Mouse (Mus musculus) right cerebral cortex, postnatal 36 days (tissue): ENCODE measurements around the gene Gm17018.
"Not testable (repeated sequence)": the region's sequence is repeated elsewhere in the genome, so short reads cannot be mapped to it uniquely, and the experiment has no call there.

Experiments
- DNase-seq, 2 experiments: peaks; one replicate each; pipeline ENCODE4 v3.0.0; 2022; ENCODE audit warnings: low spot score in 2 of 2, mixed read lengths in 1 of 2

The Gm17018 gene

DNA sequence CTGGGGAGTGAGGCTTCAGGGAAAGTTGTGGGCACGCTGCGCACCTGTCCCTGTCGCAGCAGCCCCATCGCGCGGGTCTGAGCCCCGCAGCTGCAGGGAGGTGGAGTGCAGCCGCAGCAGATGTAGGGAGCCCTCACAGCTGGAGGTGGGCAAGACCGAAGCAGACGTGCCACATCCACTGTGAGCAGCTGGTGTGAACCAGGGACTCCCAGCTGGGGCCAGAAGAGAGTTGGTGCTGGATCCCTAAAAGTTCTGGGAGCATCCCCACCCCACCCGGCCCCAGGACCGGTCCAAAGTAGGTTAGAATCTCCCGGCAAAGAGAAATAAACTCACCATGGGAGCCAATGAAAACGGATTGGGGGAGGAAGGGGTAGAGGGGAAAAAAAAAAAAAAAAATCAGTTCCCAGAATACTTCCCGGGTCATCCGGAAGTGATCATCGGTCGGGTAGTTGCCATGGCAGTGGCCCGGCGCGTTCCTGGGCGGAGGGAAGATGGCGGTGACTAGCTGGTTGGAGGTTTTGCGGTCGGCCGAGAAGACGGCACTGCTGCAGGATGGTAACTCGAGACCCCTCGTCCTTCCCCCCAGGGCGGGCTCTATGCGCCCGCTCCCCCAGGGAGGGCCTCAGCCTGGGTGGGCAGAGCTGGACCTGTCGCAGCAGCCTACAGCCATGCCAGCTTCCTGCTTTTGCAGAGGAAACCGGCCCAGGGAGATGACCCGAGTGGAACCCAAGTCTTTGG, at the start of gene Gm17018, which contains the start of gene Poll:
Gene Gm17018 (plus strand): TSS at position 463 of the 738 bp plus-strand sequence.
Gene Poll (minus strand): TSS at position 379 of the 738 bp plus-strand sequence.
- peak; percentile 73 to 82 for DNase-seq

DNA sequence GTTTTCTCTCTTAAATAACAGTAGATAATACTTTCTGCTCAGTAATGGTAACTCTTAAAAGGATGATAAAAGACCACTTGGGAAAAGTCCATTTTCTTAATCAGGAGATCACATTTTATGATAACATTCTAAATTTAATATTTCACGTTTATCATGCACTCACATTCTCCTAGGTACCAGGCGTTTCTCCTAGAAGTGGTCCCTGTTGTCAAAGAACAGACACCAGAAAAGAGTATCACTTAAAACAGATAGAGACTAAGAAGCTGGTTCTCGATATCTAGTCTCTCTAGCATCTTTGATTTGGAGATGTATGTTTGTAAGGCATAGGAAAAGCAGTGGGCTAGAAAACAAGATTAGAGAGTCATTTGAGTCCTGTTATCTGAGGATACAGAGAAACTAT, 49.7 kb upstream of the Gm17018 start:
- DNase-seq: no peak

DNA sequence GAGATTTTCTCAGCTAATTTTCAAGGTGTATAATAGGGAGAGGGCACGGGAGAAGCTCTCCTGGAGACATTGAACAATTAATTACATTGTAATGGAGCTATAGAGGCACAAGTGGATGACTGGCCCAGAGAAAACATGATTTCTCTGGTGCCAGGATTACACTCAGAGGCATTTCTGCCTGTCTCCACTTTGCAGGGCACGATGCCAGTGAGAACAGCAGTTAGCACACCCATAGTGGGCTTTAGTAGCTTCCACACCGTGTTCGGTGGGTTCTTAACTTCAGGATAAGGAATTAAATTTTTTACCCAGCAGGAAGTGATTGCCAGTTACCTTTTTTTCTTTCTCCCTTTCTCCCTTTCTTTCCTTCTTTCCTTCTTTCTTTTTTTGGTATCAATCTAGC, 49.0 kb upstream of the Gm17018 start:
- no peak for DNase-seq

DNA sequence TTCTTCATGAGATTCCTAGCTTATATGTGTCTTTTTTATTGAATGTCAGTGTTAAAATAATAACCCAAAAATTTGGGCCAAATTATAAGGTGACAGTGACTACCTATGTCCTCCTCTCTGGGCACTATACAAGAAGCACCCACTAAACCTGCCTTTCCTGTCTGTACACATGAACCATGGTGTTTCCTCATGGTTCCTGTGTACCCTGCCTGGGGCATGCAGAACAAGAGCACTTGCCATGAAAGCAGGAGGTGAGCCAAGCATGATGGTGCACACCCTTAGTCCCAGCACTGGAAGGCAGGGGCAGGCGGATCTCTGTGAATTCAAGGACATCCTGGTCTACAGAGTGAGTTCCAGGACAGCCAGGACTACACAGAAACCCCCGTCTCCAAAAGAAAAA, 45.1 kb upstream of the Gm17018 start:
- DNase-seq: no peak

DNA sequence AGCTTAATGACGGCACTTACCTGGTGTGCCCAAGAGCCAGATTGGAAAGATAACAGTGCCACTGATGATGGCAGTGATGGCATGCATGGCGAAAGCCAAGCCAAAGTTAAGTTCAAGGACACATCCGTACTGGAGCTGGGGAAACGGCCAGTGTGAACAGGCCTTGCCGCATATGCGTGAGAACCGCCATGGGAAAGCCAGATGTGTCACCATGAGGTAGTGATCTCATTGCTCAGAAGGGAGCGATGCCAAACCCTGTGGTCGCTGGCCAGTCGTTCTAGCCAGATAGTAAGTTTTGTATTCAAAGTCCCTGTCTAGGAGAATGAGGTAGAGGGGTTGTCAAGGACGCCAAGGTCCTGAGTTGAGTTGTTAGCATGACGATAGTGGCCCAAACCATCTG, 44.2 kb upstream of the Gm17018 start:
- no peak for DNase-seq

DNA sequence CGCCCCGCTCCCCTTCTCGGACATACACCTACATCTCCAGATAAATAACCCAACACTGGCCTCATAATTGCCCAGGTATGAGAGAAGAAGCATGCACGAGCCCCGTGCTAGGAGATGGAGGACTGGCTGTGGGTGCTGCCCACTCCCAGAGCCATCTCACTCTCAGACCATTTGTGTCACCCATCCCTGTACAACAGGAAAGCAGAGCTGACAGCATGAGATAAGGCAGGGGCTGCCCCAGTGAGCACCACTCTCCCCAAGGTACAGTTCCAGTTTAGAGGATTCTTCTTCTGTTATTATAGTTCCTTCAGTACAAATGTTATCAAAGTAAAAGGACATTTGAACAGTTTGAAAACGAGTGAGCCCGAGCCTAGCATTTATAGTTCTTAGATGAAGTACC, 33.0 kb upstream of the Gm17018 start:
- no peak for DNase-seq

DNA sequence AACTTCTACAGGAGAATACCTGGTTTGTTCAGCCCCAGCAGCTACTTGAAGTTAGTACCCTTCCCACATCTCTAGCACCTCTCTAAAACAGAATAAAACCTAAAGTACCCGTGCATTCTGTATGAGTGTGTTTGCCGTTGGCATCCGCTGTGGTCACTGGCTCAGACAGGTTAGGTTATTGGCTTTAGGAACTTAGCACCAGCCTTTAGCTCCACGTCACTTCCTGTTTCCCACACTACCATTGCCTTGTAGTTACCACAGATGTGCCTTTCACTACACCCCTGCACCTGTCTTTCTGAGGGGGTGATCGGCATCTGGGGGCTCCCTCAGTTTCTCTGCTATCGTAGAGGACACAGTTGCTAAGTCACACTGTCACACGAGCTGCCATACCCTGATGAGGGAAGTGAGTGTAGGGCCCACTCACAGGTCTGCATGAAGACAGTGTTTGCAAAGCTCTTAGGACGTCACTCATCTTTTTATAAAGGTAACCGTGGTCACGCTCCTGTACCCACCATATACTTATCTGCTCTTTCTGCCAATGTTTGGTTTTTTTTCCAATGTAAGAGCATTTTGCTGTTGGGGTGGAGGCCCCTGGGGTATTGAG, 32.4 kb upstream of the Gm17018 start:
- no peak for DNase-seq

DNA sequence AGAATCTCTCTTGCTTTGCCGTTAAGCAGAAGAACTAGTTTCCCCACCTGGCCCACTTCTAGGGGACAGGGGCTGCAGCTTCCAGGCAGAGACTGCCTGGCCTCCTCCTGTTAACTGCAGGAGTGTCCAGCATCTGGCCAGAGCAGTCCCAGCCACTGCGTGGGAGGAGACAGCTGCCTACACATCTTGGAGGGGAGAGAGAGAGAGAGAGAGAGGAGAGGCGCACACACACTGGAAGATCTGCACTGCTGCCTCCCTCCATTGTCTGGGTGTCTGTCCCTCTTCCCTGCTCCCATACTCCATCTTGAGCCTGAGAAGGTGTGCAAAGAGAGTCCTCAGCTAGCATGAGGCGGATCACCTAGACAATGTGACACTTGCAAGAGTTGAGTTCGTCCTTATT, 31.1 kb upstream of the Gm17018 start:
- DNase-seq: no peak

DNA sequence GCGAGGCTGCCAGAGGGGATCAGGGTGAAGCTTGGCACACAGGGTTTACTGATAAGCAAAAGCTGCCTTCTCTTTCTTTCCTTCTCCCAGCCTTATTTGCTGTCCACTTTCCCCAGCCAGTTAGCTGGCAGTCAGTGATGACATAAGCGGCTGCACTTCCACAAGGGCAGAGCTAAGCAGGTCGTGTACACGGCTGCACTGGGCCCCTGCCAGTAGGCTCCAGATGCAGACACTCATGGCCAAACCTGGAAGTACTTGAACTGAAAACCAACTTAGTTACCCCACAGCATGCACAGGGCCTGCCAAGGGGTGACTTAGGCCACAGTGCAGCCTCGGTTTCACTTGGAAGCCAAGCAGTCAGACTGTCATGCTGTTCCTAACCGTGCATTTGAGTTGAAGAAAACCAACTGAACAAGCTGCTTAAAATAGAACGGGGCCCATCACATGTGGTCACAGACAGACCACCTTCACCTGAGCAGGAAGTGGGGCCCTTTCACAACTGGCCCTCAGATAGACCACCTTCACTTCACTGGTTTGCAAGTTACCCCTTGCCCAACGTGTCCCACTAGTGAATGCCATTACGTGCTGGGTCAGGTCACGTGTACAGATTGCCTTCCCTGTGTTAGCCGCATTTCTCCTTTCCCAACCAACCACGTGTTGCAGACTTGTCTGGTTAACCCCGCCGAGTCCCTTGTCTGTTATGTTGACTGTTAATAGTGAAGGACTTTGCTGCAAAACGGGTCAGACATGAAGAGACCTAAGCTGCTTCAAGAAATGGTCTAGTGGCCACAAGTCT, 30.0 kb upstream of the Gm17018 start:
- DNase-seq: no peak

DNA sequence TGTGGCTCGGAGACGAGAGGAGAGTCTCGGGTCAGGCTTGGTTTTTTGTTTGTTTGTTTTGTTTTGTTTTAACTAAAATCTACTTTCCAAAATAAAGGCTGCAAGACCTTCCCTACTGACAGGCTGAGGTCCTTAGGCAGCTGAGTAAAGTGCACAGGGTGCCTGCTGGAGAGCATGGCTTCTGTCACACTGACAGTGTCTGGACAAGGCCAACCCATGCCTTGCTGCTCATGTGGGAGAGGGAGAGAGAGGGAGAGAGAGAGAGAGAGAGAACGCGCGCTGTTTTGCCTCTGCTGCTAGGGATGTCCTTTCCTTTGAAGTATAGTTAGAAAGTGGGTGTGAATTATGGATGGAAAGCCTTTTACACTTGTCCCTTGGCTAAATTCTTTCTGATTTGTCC, 28.9 kb upstream of the Gm17018 start:
- DNase-seq: no peak

DNA sequence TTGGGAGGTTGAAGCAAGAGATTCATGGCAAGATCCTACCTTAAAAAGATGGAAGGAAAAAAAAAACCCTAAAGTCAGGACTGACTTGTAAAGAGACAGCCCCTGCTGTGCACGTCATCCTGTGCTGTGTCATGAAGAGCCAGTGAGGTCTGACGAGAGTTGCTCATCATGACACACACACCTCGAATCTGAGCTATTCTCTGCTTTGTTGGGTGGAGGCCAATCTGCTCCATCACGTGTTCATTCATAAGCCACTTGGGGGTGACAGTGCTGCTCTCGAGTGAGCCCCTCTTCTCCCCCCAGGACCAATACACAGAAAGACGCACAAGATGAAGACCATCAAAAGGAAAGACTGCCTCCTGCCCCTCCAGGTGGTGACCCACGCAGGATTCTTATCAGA, 26.8 kb upstream of the Gm17018 start:
- DNase-seq: no peak

DNA sequence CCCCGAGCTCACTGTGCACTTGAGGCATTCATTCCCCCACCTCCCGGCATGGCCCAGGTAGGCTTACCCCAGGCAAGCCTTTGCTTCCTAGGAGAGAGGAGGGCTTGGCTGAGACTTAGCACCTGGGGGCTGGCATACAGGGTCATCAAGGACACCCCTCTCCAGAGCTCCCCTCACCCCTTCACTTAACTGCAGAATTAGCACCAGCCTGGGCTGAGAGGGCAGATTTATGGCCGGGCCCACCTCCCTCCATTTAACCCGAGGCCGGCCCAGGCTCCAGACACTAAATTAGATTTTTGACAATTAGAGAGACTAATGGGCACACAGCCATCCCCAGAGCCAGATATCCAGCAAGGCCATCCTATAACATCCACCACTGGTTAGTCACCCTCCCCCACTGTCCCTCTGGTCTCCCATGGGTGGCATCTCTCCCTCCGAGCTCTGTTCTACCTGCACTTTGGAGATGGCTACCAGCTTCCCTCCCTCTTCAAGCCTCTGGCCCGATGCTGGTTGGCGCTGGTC, 25.1 kb upstream of the Gm17018 start:
- no peak for DNase-seq

DNA sequence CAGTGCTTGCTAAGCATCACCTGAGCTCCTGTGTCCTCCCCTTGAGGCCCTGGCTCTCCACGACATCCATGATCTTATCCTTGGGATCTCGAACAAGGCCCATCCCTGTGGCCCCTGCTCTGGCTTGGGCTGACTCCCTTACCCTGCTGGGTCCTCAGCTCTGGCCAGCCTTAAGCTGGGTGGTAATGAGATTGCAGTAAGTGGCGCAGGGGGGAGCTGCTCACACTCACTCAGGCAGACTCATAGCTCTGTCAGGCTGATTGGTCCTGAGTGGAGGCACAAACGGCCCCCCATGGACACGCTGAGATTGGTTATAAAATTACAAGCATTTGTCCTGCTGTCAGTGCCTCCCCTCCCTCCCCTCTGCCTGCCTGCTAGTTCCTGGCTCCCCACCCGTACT, 24.5 kb upstream of the Gm17018 start:
- no peak for DNase-seq

DNA sequence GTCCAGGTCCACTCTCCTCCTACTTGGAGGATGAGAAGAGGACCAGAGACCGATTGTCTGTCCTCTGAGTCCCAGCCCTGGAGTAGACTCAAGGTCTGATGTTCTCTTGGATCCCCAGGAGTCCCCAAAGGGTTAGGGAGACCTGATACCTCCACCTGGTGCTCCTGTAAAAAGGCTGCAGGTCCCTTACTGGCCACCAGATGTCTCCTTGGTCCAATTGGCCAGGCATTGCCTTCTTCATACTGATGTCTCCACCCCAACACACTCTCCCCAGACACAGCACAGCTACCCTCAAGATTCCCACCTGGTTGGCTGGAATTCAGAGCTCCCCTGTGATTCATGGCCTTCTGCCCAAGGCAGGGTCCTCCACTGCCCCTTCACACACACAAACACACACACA, 22.9 kb upstream of the Gm17018 start:
- DNase-seq: no peak

DNA sequence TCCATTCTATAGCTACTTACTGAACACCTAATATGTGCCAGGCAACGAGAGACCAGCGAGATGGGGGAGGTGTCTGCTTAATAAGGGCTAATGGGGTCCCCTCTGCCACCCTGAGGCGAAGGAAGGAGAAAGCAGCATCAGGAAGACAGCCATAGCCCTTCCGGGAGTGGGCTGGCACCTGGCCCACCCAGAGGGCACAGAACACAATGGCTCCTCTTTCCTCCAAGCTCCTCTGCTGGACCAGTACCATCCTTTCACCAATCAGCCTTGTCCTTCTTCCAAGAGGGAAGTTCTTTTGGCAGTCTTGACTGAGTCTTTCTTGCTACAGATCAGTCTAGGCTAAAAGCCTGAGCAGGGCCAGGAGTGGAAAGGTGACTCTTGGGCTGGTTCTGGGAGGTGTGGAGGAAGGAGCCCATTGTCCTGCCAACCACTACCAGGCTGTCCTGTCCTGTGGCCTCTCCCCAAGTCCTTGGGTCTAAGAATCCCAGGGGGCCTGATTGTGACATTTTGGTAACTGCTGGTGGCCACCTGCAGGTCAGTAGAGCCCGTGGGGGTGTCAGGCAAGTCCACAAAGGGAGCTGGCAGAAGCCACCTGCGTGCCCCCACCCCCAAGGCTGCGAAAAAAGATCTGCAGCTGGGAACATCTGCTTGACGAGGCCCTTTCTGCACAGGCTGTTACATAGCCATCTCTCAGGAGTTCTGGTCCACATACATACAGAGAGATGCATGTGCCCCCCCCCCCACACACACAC, 19.6 kb upstream of the Gm17018 start:
- DNase-seq: no peak

DNA sequence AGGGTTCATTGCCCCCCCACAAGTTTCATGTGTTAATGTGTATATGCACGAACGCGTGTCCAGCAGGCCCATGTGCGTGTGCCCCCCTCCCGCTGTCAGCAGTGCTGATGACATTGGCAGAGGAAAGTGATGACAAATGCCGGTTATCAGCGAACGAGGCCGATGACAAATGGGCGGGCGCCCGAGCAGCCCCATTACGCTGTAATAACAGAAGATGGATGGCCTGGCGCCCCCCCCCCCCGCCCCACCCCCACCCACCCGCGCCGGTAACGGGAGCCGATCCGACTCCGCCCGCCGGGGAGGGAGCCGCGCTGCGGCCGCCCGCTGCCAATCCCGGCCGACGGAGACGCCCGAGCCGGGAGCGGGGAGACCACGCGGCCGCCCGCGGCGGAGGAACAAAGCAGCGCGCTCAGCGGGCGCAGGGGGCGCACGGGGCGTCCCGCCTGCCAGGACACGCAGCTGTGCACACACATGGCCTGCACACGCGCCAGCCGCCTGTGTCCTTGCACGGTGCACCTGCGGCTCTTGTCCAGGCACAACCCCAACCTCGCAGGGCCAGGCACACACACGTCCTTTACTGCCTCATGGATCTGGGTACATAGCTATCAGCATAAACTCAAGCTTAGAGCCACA, 18.9 kb upstream of the Gm17018 start:
- peak in 1 of 2 experiments; percentile 42 for DNase-seq

DNA sequence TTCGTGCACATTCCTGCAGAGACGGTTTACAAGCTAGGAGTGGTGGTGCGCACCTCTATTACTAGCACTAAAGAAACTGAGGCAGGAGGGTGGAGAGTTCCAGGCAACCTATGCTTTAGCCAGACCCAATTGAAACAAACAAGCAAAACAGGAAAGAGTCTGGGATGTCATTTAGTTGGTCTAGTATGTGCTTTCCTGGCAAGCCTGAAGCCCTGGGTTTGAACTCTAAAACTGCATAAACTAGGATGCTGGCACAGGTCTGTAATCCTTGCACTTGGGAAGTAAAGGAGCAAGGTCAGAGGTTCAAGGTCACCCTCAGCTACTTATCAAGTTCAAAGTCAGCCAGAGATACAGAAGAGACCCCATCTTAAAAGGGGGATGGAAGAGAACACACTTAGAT, 18.4 kb upstream of the Gm17018 start:
- DNase-seq: no peak

DNA sequence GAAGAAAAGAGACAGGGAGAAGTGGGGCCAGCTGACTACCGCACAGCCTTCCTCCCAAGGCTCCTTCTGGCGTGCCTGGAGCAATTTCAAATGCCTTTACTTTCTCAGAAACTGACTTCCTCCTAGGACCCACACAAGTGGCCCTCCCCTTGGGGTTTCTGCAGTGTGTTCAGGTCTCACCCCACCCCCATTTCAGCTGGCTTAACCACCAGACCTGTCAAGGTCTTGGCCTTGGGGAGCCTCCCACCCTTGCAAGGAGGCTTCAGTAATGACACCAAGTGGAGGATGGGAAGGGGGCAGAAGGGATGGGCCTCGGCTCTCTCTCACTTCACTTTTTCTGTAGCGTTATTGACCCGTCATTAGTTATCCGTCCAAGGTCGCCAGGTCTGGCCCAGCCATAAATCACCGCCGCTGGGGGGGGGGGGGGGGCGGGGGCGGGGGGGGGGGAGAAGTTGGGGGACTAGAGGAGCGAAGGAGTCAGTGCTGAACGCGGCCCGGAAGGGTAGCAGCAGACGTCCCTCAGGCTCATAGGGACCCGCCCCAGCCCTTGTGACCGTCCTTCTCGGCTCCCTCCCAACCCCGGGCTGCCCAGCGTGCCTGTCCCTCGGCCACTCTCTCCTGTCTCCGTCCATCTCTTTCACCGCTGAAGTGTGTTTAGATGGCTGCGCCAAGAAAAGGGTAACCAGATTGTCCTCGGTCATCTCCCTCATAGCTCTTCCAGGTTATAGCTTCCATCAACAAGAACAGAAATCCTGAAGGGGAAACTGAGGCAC, 16.1 kb upstream of the Gm17018 start:
- DNase-seq: no peak

DNA sequence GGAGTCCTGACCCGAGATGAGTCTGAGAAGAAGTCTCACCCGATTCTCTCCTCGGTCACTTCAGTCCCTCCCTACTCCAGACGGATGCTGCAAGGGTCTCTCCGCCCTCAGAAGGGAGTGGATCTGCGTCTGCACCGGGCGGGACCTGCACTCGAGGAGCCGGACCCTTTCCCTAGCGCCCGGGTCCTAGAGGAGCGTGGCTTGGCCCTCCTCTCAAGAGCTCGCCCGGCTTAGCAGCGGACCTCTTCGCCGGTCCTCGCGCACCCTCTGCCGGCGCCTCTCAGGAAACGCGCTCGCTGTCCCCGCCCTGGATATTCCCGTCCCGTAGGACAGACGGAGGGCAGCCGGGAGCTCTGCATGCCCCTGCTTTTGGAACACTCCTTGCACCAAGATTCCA, 15.5 kb upstream of the Gm17018 start:
- peak; percentile 43 to 62 for DNase-seq

DNA sequence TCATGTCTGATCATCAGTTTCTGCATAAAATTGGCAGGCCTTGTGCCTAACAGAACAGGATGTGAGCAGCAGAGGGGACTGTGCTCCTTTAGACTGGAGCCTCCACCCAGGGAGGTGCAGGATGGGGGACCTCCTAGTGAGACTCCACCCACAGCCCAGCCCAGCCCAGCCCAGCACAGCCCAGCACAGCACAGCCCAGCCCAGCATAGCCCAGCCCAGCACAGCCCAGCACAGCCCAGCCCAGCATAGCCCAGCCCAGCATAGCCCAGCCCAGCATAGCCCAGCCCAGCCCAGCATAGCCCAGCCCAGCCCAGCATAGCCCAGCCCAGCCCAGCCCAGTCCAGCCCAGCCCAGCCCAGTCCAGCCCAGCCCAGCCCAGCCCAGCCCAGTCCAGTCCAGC, 12.2 kb upstream of the Gm17018 start:
- DNase-seq: not testable (repeated sequence)
